Mouse (Mus musculus) kidney, adult 8-10 months (tissue): ENCODE results near the gene Olfr1309.

ENCODE experiments used
- DNase-seq, 2 experiments: peaks; one replicate each; pipeline ENCODE4 v3.0.0; 2022

Olfr1309 gene

DNA sequence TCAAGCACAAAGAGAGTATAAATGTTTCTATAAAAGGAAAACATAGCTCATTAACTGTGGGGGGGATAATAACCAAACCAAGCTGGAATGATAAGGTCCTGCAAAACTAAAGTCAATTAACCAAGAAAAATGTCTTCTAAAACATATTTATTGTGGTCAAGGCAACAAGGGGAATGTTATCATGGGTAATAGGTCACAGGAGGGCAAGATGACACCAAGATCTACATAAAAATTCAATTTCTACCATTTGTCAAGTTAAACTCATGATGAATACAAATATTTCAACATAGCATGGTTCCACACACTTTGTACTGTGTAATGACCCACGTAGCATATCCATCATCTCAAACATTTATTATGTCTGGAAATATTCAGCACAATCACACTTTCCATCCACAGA is at the start of gene Olfr1309:
Gene Olfr1309, minus strand, starts transcription at position 101 of the 400 bp plus-strand sequence.
- DNase-seq: no peak

- peak in 1 of 2 experiments; percentile 17 for DNase-seq
These were observed 36.9 kb upstream of the Olfr1309 start for GRCm38 (mm10) chr2:112026971-112027370.

- no peak for DNase-seq
These were observed 34.2 kb upstream of the Olfr1309 start, which contains the start of gene Olfr1311 for GRCm38 (mm10) chr2:112024312-112024711. Gene Olfr1311, minus strand, starts transcription at chr2:112024412.

GRCm38 (mm10) chr2:112014900-112015299 is 24.8 kb upstream of the Olfr1309 start:
- DNase-seq: no peak

GRCm38 (mm10) chr2:112012608-112013007 is 22.5 kb upstream of the Olfr1309 start, which contains the start of gene Olfr1310:
Gene Olfr1310, minus strand, starts transcription at chr2:112012708.
- no peak for DNase-seq

DNA sequence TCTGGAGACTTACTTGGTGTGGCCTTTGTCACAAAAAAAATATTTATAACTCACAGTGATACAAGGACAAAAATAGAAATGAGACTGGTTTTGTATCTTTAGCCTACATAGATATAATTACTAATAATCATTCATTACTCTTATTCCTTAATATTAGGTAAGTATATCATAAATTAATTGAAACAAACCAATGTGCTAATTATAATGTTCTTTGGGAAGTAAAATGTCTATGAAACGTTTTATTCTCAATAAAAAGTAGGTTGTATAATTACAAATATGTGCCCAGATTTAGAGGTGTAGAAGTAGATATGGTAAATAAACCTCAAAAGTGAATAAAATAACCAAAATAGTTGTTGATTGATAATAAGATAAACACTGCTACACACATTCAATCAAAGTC is 25.2 kb downstream of the Olfr1309 start, which contains the start of gene Olfr1308:
Gene Olfr1308, minus strand, starts transcription at position 101 of the 400 bp plus-strand sequence.
- DNase-seq: no peak

DNA sequence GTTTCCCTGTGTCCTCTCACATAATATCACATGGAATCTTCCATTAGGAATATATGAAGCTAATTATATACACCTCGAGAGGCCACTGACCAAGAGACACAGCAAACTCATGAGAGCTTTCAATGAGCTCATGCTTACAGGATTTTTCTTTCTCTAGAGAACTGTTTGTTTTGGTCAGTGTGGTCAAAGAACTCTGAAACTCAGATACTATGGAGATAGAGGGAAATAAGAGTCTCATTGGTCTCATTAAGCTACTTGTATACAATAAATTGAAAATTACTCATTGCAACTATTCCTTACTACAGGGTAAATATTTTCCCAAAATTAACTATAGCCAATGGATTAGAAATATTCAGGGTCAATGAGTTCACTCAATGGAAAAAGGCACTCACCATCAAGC is 40.7 kb downstream of the Olfr1309 start, which contains the start of gene Olfr1307:
Gene Olfr1307, minus strand, starts transcription at position 101 of the 400 bp plus-strand sequence.
- no peak for DNase-seq
